Mouse (Mus musculus): ENCODE data around the gene Tectb. TPM values are rescaled to one million over a fixed set of nuclear protein-coding genes. Genes with fewer than 3 reads are reported as not detected.

The Tectb gene
- polyA plus RNA-seq, 2 experiments, result not detected

- 75% methylated on average over 4 of the region's 4 CpGs for WGBS
- no peak for TF ChIP-seq POLR2A (IDR thresholded peaks at IDR 0.05; ENCODE audit: borderline replicate concordance, extremely low read depth, insufficient read depth, insufficient read length)
- H3K27ac ChIP-seq (replicated peaks; ENCODE audit: low read depth, low read length), result no peak overlapping the region
- no peak for ATAC-seq (ENCODE audit: low FRiP score, low read depth)
- no peaks in the 10 kb centered on the region for H3K27me3 ChIP-seq (ENCODE audit: control insufficient read depth, insufficient read depth, low read length)
- no peaks in the 10 kb centered on the region for H3K4me1 ChIP-seq (ENCODE audit: control insufficient read depth, insufficient read depth, low read length)
- H3K4me3 ChIP-seq (replicated peaks; ENCODE audit: low read length), result no peak overlapping the region
- no peak overlapping the region for H3K9ac ChIP-seq (ENCODE audit: low read depth, low read length, severe bottlenecking)
- H3K36me3 ChIP-seq (ENCODE audit: control insufficient read depth, insufficient read depth, low read length), result no peaks in the 10 kb centered on the region
- DNase-seq (ENCODE audit: low spot score), result no peak
- H3K4me2 ChIP-seq (replicated peaks; ENCODE audit: low read depth, low read length, severe bottlenecking), result no peak overlapping the region
- no peaks in the 10 kb centered on the region for H3K9me3 ChIP-seq (ENCODE audit: control insufficient read depth, low read length)
Measured at GRCm38 (mm10) chr19:55208654-55209053, 28.1 kb downstream of the Tectb start.

DNA sequence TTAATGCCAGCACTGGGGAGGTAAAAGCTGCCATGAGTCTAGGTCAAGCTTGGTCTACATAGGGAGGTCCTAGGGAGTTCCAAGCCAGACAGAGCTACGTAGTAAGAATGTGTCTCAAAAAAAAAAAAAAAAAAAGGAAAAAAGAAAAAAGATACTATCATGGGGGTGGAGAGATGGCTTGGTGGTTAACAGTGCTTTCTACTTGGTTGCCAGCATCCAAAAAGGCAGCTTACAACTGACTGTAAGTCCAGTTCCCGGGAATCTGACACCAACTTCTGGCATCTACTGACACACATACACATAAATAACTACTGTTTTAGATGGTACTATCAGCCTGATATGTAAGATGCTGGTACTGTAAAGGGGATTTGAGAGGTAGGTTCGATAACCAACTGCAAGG is 28.6 kb downstream of the Tectb start:
- DNase-seq (ENCODE audit: low spot score), result no peak
- TF ChIP-seq POLR2A (IDR thresholded peaks at IDR 0.05; ENCODE audit: borderline replicate concordance, extremely low read depth, insufficient read depth, insufficient read length), result no peak
- Histone ChIP-seq H3K4me2 (replicated peaks; ENCODE audit: low read depth, low read length, severe bottlenecking) (no peak overlapping the region), H3K4me1 (ENCODE audit: control insufficient read depth, insufficient read depth, low read length) (no peaks in the 10 kb centered on the region), H3K9ac (ENCODE audit: low read depth, low read length, severe bottlenecking) (no peak overlapping the region), H3K27ac (replicated peaks; ENCODE audit: low read depth, low read length) (no peak overlapping the region), H3K9me3 (ENCODE audit: control insufficient read depth, low read length) (no peaks in the 10 kb centered on the region), H3K27me3 (ENCODE audit: control insufficient read depth, insufficient read depth, low read length) (no peaks in the 10 kb centered on the region), H3K36me3 (ENCODE audit: control insufficient read depth, insufficient read depth, low read length) (no peaks in the 10 kb centered on the region), H3K4me3 (replicated peaks; ENCODE audit: low read length) (no peak overlapping the region)
- WGBS, result 83% methylated on average over 3 of the region's 3 CpGs
- ATAC-seq (ENCODE audit: low FRiP score, low read depth), result no peak

DNA sequence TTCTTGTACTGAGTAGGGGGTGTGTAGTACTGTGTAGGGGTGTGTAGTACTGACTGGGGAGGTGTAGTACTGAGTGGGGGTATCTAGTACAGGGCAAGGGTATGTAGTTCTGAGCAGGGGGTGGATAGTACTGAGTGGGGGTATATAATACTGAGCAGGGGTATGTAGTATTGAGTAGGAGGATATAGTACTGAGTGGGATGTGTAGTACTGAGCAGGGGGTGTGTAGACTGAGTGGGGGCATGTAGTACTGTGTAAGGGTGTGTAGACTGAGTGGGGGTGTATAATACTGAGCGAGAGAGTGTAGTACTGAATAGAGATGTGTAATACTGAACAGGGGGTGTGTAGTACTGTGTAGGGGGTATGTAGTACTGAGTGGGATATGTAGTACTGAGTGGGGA is 31.2 kb downstream of the Tectb start:
- WGBS, result 91% methylated on average over 1 of the region's 1 CpGs
- Histone ChIP-seq H3K4me3 (replicated peaks; ENCODE audit: low read length) (no peak overlapping the region), H3K4me1 (ENCODE audit: control insufficient read depth, insufficient read depth, low read length) (peaks cover 2% of the 10 kb centered on the region), H3K27me3 (ENCODE audit: control insufficient read depth, insufficient read depth, low read length) (no peaks in the 10 kb centered on the region), H3K9ac (ENCODE audit: low read depth, low read length, severe bottlenecking) (no peak overlapping the region), H3K27ac (replicated peaks; ENCODE audit: low read depth, low read length) (no peak overlapping the region), H3K36me3 (ENCODE audit: control insufficient read depth, insufficient read depth, low read length) (no peaks in the 10 kb centered on the region), H3K4me2 (replicated peaks; ENCODE audit: low read depth, low read length, severe bottlenecking) (no peak overlapping the region), H3K9me3 (ENCODE audit: control insufficient read depth, low read length) (no peaks in the 10 kb centered on the region)
- no peak for TF ChIP-seq POLR2A (IDR thresholded peaks at IDR 0.05; ENCODE audit: borderline replicate concordance, extremely low read depth, insufficient read depth, insufficient read length)
- ATAC-seq (ENCODE audit: low FRiP score, low read depth), result no peak
- DNase-seq (ENCODE audit: low spot score), result no peak

DNA sequence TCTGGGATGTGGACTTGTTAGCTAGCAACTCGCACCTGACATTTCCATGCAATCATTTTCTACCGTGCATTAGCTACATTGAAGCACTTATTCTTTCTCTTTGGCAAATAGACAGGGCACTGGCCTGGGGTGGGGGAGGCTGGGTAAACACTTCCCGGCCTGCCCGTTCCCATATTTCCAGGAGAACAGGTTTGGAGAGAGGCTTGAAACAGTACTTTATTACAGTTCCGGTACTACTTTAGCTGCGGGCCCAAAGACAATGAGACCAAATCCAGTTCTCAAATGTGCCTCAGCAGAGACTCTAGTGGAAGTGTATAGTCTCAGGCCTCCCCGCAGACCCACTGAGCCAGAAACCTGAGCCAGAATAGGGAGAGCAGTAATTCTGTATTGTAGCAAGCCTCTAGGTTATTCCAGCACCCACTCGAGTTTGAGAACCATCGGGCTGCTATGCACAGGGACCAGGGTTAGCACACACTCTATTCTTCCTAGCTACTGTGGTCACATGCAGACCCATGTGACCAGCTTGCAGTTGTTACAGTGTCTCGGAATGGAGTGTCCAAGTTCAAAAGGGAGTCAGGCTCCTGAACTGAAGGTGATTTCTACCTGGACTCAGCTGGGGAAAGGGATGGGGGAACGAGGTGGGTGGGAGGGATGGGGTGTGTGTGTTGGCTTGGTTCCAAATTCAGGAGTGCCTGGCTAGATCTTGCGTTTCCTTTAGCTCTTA is 33.2 kb downstream of the Tectb start:
- H3K27me3 ChIP-seq (ENCODE audit: control insufficient read depth, insufficient read depth, low read length), result no peaks in the 10 kb centered on the region
- no peak for TF ChIP-seq POLR2A (IDR thresholded peaks at IDR 0.05; ENCODE audit: borderline replicate concordance, extremely low read depth, insufficient read depth, insufficient read length)
- H3K4me1 ChIP-seq (ENCODE audit: control insufficient read depth, insufficient read depth, low read length), result peaks cover 3% of the 10 kb centered on the region
- no peaks in the 10 kb centered on the region for H3K36me3 ChIP-seq (ENCODE audit: control insufficient read depth, insufficient read depth, low read length)
- no peak overlapping the region for H3K9ac ChIP-seq (ENCODE audit: low read depth, low read length, severe bottlenecking)
- no peak overlapping the region for H3K4me2 ChIP-seq (replicated peaks; ENCODE audit: low read depth, low read length, severe bottlenecking)
- WGBS, result 72% methylated on average over 12 of the region's 12 CpGs
- ATAC-seq (ENCODE audit: low FRiP score, low read depth) (no peak), DNase-seq (ENCODE audit: low spot score) (no peak)
- H3K9me3 ChIP-seq (ENCODE audit: control insufficient read depth, low read length), result no peaks in the 10 kb centered on the region
- H3K27ac ChIP-seq (replicated peaks; ENCODE audit: low read depth, low read length), result no peak overlapping the region
- H3K4me3 ChIP-seq (replicated peaks; ENCODE audit: low read length), result no peak overlapping the region

DNA sequence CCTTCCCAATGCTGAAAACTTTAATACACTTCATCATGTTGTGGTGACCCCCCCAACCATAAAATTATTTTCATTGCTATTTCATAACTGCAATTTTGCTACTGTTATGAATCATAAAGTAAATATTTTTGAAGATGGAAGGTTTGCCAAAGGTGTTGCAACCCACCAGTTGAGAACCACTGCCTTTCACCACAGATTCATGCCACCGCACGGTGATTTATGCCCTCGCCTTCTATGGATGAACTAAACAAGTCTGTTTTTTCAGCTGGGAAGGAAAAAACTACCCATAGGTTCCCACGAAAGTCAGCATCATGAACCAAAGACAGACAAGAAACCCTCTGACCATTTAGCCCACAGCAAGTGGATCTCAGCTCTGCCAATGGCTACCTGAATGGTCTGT is 36.3 kb downstream of the Tectb start:
- Histone ChIP-seq H3K4me1 (ENCODE audit: control insufficient read depth, insufficient read depth, low read length) (peaks cover 5% of the 10 kb centered on the region), H3K27me3 (ENCODE audit: control insufficient read depth, insufficient read depth, low read length) (no peaks in the 10 kb centered on the region), H3K4me2 (replicated peaks; ENCODE audit: low read depth, low read length, severe bottlenecking) (no peak overlapping the region), H3K9me3 (ENCODE audit: control insufficient read depth, low read length) (no peaks in the 10 kb centered on the region), H3K36me3 (ENCODE audit: control insufficient read depth, insufficient read depth, low read length) (no peaks in the 10 kb centered on the region), H3K4me3 (replicated peaks; ENCODE audit: low read length) (no peak overlapping the region), H3K27ac (replicated peaks; ENCODE audit: low read depth, low read length) (no peak overlapping the region), H3K9ac (ENCODE audit: low read depth, low read length, severe bottlenecking) (no peak overlapping the region)
- DNase-seq (ENCODE audit: low spot score) (no peak), ATAC-seq (ENCODE audit: low FRiP score, low read depth) (no peak)
- no peak for TF ChIP-seq POLR2A (IDR thresholded peaks at IDR 0.05; ENCODE audit: borderline replicate concordance, extremely low read depth, insufficient read depth, insufficient read length)
- WGBS, result 84% methylated on average over 4 of the region's 4 CpGs
